Mouse (Mus musculus) adrenal gland, postnatal 4 days (tissue): ENCODE results near the gene Enox1. TPM values are rescaled to one million over a fixed set of nuclear protein-coding genes. Genes with fewer than 3 reads are reported as not detected.

Experiments used
- DNase-seq, 2 experiments: peaks; one replicate each; pipeline ENCODE4 v3.0.0; 2021 to 2022; ENCODE audit warnings: low spot score in 2 of 2, mixed read lengths in 2 of 2
- total RNA-seq, 2 experiments: library from RNA; stranded (reverse); gene quantifications; 2 replicates each; pipeline ENCODE4 v1.2.3; 2021

Enox1 gene
- total RNA-seq, 2 experiments from 2014 or later, result 12.8 to 13.4 TPM

DNA sequence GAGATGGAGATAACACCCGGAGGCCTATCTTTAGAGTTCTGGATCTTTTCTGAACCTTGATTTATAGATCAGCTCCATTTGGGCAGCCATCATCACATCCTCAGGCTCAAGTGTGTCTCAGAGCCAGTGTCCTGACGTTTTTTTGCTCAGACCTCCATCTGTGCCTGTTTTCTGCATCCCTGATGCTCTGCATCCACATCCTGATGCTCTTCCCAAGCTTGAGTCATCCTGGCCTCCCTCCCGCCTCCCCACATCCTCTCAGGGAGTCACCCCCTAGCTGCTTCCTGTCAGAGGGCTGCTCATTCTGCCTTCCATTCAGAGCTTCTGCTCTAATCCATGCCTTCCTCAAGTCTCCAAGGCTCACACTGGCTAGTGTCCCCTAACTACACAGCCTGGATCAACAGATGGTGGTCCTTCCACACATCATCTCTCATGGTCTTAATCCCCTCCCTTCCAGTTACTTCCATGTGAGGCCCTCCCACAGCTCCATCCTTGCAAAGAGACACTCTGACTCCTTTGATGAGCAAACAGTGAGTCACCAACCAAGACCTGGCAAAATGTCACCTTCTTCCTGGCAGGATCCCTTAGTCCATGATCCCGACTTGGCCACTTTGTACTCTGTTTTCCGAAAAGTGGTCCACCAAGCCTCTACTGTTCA is 451.7 kb downstream of the Enox1 start:
- DNase-seq, result no peak

DNA sequence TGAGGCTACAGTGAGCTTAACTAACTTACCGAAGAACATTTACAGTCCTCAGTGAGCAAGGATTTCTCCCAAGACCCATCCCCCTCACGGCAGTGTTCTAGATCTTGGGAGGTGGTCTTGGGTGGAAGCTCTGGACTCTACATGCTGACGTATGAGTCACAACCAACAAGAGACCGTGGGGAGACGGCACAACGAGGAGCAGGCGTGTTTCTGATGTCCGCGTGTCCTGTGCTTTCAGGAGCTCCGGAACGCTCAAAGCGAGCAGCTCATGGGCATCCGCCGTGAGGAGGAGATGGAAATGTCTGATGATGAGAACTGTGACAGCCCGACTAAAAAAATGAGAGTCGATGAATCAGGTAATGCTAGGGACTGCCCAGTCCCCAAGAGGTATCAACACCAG is 458.6 kb downstream of the Enox1 start:
- no peak for DNase-seq

DNA sequence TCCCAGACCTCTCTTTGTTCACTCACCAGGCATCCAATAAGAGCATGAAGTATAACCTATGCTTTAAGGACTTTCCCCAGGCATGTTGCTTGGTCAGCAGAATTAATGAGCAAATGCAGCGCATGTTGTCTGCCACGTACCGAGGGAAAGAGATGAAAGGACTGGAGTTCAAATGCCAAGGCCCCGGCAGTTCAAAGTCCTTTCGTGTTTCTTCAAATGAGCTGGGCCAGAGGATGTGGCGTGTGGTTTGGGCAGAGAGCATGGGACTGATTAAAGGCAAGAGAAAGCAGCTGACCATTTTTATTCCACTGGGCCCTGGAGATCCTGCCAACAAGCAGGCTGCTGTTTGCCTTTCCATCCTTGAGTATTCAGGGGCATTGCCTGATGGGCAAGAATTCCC is 460.7 kb downstream of the Enox1 start:
- no peak for DNase-seq

DNA sequence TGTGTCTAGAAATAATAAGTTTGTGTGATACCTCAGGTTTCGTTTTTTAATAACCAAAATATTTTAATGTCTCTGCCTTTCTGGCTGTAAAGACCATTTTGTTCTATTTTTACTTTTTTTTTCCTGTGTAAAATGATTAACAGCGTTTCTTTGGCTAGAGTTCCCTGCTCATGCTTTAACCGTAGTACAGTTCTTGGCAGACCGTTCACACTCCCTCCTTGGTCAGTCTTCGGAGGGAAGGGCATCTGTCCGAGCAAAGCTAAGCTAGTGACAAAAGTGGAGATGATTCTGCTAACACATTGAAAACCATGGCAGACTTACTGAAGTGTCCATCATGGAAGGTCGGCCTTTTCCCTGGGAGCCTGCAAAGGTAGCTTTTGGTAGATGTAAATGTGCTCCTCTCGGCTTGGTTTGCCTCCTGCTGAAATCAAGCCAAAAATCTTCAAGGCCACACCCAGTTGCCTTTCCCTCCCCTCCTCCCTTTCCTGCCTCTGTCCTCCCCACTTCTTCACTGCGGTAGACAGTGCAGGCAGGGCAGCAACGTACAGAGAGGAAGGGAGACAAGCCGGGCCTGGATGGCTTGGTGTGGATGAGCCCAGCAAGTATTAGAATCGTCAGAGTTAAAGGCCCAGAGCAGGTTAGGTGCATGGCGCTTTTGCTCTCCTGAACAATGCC is 461.7 kb downstream of the Enox1 start:
- no peak for DNase-seq

DNA sequence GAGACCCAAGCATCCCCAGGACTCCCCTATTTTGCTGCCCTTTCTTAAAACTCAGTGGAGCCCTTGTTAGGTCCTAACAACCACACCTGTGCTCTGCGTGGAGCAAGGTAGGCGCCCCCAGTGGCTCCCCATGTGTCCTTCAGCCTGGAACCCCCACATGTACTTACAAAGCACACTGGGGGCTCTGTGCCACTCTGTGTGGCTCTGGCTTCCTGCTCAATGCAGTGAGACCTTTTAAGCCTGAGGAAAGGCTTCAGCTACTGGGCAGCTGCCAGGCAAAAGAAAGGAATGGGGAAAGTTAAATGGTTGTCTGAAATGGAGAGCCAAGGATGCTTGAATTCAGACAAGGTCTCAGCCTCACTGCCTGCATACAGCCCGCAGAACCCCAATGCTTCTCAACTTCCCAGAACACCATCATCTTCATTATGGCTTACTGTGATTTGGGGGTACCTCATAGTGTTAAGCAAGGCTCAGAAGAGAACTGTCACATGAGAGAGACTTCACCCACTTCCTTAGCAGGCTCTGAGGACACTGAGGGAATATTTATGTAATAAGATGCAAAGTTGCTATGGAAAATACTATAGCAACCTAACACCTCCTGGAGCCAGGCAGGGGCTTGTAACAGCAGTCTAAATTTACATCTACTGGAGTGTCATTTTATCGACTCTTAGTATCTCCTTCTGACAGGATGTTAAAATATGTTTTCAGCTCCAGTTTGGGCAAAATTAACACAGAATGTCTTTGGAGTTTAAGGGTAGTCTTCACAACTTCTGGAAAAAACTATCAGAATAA is 465.1 kb downstream of the Enox1 start:
- no peak for DNase-seq

DNA sequence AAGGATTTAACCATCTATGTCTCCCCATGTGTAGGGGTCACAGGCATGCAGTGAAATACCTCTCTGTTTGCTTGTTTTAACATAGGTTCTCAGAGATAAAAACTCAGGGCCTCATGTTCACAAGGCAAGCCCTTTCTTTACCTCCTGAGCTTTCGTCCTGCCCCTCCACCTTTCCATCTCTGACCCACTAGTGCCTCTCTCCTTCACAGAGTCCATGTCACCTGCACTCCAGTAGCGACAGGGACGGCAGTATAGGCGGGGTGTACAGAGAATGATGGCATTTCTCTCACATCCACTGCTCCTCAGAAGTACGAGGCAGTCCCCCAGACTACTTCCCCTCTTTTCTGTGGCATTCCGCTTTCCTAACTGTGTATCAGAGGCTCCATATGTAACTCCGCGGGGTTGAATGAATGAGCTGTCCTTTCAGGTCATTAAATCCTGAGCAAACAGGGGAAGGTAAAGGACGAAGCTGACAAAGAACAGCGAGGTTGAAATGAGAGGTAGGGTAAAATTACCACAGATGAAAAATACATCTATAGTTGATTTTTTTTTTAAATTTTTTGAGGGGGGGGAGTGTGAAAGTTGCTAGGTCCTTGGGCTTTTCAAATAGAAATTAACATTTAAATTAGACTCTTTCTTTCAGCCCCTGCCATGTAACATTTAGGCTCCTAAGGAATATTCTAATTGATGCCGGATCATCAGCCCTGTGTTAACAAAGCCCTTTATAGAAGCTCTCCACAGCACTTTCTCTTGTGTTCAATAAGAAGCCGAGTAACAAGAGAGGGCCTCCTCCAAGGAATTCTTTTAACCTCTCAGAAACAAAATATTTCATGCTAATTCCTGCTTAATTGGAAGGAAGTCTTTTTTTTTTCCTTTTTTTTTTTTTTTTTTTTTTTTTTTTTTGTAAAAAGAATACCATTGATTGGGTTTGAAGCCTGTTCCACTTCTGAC is 470.3 kb downstream of the Enox1 start:
- DNase-seq, result no peak

DNA sequence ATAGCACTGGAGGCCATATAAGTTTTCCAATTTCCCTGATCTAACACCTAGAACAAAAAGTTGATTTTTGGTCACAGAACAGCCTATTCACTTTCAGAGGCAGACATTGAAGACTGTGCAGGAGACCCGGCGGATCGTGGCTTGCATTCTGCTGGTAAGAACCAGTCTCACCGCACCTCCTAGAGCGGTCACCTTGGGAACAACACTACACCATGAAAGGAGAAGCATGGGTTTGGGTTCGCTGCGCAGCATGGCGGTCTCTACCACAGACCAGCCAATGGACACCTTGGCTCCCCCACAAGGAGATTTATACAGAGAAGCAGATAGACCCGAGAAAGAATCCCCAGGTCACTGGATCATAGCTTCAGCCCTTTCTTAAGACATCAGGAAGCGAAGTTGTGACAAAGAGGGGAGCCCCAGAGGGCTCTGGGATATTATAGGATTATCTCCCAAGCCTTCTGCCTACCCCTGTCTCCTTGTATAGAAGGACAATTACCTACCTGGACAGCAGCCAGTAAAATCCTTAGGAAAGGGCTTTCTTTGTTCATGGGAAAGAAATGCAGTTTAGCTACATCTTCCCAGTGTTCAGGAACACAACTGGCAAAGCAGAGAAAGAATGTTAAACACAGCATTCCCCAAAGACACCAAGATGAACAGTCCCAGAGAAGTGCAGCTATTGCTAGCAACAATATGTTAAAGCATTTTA is 476.1 kb downstream of the Enox1 start:
- DNase-seq, result no peak

DNA sequence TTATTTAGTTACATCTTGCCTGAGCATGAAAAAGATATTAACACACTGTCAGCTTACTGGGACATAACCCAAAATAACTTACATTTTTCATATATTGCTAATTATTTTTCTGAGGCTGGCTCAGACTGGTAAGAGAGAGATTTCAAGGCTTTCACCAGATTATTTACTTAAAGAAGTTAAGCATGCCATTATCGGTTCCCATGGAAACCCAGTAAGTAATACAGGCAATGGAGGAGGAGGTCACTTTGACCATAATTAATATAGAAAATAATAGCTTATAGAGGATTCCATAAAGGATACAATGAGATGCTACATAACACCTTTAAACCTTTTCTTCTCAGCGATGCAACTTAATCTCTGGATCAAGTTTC is 476.6 kb downstream of the Enox1 start:
- no peak for DNase-seq

DNA sequence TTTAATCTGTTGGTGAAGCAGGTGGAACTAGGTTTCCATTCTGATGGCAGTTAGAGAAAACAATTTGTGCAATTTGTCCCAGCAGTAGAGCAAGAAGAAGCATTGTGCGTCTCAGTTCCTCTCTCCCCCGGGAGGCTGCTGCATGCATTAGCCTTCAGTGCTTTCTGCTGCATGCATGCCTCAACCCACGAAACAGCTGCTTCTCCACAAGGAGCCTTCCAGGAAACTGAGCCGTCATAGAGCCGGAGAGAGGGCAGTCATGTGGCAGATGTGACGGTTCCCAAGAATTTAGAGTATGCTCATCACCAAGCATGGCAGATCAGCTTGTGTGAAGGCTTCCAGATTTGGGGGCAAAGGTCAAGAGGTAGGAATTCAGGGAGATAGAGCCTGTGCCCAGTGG is 480.4 kb downstream of the Enox1 start:
- no peak for DNase-seq

DNA sequence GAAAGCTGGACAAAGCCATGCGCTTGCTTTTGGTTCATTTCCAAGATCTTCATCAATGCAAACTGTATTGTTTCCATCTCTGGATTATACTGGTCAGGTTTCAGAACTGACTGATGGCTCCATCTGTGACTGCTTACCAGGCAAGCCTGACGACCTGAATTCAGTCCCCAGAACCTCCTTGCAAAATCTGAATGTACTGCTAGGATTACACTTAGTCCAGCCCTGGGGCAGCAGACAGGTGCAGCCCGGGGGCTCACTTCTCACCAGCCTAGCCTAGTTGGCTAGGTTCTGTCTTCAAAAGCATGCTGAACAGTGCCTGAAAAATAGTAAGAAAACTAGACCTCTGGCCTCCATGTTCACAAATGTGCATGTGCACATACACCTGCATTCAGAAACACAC is 481.6 kb downstream of the Enox1 start:
- DNase-seq, result no peak

DNA sequence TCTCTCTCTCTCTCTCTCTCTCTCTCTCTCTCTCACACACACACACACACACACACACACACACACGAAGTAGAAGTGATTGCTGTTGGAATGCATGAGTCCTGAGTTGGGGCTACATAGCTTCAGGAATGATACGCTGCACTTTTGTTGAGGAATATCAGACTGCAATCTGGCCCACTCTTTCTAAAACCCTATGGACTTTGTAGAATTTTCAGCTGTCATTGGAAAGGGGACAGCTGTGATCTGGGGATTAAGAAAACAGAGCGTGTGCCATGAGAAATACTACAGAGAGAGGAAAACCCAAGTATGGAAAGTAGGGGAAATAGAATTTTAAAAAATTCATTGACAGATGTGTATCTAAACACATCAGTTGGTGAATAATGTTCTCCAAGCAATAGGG is 482.1 kb downstream of the Enox1 start:
- no peak for DNase-seq

DNA sequence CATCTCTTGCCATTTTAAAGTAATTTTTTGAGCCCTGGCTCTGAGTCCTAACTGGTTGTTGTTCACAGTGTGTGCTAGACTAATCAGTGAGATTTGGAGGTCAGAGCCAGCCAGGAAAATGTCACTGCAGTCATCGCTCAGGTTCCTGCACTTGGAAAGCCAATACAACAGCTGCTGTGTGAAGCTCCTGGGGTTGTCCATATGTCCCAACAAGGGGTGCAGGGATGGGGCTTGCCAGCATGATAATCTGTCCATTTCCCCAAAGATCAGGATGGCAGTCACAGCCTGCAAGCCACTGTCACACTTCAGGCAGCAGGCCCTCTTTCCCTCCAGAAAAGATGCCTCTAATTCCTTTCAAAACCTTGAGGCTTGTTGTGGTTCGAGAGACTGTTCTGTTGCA is 483.0 kb downstream of the Enox1 start:
- no peak for DNase-seq

DNA sequence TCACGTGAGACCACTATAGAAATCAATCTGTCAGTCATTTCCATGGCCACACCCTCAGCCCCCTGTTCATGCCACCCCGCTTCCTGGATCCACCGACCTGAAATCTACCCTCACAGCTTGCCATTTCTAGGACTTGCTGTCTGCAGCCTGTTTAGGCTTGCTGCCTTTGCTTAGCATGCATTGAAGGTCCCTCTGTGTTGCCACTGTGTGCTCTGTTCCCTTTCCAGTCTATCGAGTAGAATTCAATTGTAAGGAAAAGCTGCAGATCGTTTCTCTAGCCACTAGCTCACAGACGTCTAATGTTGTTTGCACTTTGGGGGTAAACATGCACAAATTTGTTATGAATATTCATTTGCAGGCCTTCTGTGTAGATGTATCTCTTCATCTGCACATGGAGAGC is 485.8 kb downstream of the Enox1 start:
- DNase-seq, result no peak

DNA sequence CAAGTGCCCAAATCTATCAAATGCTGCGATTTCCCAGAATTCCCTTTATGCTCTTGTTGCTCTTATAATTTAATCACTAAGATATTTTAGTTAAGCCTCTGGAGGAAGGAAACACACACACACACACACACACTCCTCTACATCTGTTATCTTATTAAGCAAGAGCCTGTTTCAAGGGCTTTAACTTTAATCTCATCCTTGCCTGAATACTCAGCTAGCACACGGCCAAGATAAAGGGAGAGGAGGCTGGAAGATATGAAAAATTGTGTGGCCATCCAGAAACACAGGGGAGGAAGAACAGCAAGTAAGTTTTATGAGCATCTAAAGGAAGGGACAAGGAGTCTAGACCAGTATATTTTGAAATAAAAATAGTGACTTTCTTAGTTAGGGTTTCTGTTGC is 489.6 kb downstream of the Enox1 start:
- DNase-seq, result no peak

DNA sequence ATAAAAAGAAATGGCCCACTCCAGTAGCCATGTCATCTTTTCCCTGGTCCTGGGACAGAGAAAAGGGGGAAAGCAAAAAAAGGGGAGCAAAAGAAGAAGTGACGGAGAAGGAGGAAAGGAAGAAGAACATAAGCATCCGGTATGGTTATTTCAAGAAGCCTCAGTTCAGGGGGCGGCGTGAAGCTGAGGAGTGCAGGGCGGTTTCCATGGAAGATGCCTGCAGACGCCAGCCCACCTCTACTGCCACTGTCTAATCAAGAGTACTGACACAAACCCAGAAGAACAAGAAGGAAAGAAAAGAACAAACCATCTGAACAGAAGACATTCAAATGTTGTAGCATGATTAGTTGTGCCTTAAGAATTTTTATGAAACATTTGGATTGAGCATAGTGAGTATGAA is 490.5 kb downstream of the Enox1 start:
- DNase-seq, result no peak

DNA sequence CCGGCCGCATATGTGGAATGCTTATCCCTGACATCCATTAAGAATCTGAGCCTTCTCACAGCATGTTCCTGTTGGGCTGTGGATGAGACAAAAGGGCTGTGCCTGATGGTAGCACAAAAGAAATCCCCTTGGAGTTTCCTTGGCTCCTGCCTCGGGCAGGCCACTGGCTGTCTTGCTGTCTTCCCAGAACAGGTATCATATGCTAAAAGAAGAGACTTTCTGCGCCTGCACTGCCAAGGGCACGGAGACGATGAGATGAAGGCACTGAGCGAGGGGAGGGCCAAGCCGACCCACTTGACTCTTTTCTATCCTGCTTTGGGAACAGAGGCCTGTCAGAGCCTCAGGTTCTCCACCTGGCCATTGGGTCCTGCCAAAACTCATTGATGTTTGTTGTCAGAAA is 491.7 kb downstream of the Enox1 start:
- DNase-seq, result no peak

DNA sequence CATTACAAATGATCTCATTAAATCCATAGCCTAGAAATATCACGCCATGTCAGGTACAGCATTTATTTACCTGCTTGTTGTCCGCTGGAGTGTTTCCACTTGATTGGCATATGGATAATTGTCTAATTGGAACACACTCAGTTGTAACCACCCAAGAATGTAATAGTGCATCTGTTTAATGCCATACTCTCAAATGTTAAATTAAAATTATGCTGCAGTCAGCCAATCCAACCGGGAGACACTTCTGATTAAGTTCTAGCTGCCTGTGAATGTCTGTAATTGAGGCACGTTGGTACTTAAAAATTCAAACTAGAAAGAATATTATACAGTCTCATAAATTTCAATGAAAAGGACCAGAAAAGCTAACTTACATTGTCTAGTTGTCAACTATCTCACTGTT is 502.2 kb downstream of the Enox1 start:
- DNase-seq, result no peak

DNA sequence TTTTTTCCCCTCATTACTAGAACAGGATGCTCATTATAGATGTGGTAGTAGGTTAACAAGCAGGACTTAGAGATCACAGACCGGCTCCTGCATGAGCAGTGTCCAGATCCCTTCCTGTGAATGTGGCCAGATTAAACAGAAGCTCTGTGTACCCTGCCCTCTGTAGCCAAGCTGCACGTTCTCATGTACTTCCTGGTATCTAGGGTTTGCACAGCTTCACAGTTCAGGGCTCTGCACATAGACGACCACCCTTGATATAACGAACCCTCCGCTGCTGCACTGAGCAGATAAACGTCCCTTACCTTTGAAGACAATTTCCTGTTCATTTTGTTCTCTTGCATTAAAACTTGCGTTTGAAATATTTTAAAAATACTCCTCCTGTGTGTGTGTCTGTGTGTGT is 505.7 kb downstream of the Enox1 start:
- no peak for DNase-seq

DNA sequence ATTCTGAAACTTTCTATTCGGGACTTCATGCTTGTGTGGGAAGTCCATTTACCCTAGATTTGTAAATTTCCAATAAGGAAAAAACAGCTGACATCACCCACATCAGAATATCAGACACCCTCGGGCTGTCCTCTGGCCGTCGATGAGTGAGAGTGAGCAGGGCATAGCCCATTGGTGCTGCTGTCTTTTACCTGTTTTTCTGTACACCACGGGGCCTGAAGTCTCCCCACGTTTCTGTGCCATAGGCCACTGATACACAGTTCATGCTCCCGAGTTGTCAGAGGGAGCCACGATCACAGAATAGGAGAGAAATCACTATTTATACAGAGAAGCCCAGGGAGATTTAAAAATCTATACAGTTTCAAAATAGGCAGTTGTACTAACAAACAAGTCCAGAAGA is 506.4 kb downstream of the Enox1 start:
- no peak for DNase-seq

DNA sequence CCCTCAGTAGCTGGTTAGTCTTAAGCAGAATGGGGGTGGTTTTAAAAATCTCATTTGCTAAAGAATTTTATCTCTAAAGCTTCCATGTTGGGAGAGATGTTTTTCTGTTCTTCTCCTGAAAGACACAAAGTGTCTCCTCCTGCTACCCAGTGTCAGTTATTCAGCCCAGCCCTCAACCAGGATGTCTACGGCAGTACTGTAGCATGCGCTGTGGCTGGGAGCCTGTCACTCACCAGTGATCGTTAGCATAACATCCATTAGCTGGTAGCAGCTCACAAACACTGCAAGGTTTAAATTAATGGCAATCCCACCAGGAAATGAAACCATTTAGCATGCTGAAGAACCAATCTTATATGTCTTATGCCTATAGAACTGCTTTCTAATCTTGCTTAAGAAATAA is 511.5 kb downstream of the Enox1 start:
- DNase-seq, result no peak

DNA sequence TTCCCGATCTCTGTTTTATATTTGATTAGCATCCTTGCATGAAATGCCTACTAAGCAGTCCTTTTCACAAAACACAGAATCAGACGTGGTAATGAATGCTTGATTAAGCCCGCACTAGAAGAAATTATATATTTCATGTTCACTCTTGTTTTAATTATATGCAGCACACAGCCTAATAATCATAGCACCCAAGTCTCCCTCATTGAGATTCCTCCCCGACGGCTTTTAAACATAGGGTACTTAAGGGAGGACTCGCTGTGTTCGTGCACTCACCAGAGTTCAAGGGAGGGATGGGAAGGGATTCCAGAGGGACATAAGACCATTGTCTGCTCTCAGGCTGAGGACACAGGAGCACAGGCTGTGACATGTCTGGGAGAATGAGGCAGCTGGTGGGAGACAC is 512.9 kb downstream of the Enox1 start:
- no peak for DNase-seq
